Mouse (Mus musculus) bone marrow macrophage, adult 2 months (primary cell): ENCODE measurements around the gene Map7. TPM values are rescaled to one million over a fixed set of nuclear protein-coding genes. Genes with fewer than 3 reads are reported as not detected.

Experiments
- H3K27ac ChIP-seq: 2 replicates; pipeline ENCODE4 v1.5.1; 2012; ENCODE audit warnings: low read depth, low read length; ENCODE audit not compliant: insufficient read depth
- H3K4me1 ChIP-seq: 2 replicates; pipeline ENCODE4 v1.6.1; 2012; ENCODE audit warnings: low read length; ENCODE audit not compliant: control insufficient read depth, insufficient read depth
- H3K4me3 ChIP-seq: 2 replicates; pipeline ENCODE4 v1.5.1; 2012; ENCODE audit warnings: mild to moderate bottlenecking, low read length, moderate library complexity; ENCODE audit not compliant: insufficient read depth
- CTCF ChIP-seq: IDR thresholded peaks from 2 replicates; pipeline ENCODE4 v1.5.1; 2012; ENCODE audit warnings: low read depth, mild to moderate bottlenecking, low read length, moderate library complexity
- POLR2A ChIP-seq: IDR thresholded peaks from 2 replicates; pipeline ENCODE4 v1.6.1; 2012; ENCODE audit warnings: mild to moderate bottlenecking, low read depth, low read length, borderline replicate concordance
- polyA plus RNA-seq: library from polyadenylated mRNA; stranded (reverse); fragments of >200 nt; gene quantifications from 2 replicates; pipeline ENCODE4 v1.2.4, GENCODE M21; 2012; ENCODE audit not compliant: missing spikeins, insufficient read depth, insufficient read length

The Map7 gene
- polyA plus RNA-seq, 1 experiment: not detected

- Histone ChIP-seq H3K4me3 (no peak overlapping the region), H3K27ac (no peak overlapping the region)
Observed at GRCm38 (mm10) chr10:20220443-20221071, 72.3 kb downstream of the Map7 start.

GRCm38 (mm10) chr10:20222011-20222410, 73.7 kb downstream of the Map7 start:
- Histone ChIP-seq H3K4me1 (no peaks in the 10 kb centered on the region), H3K27ac (no peak overlapping the region), H3K4me3 (no peak overlapping the region)
- no peak for TF ChIP-seq POLR2A
- TF ChIP-seq CTCF: no peak

More at GRCm38 (mm10) chr10:20220443-20221071, 72.3 kb downstream of the Map7 start:
- TF ChIP-seq CTCF (no peak), POLR2A (no peak)
- no peaks in the 10 kb centered on the region for H3K4me1 ChIP-seq

GRCm38 (mm10) chr10:20226728-20227127, 78.5 kb downstream of the Map7 start:
- TF ChIP-seq POLR2A (no peak), CTCF (no peak)
- H3K4me1 ChIP-seq: no peaks in the 10 kb centered on the region
- no peak overlapping the region for H3K4me3 ChIP-seq
- H3K27ac ChIP-seq: no peak overlapping the region

- Histone ChIP-seq H3K4me3 (no peak overlapping the region), H3K27ac (no peak overlapping the region), H3K4me1 (peaks cover 10% of the 10 kb centered on the region)
- TF ChIP-seq POLR2A (no peak), CTCF (no peak)
Observed at GRCm38 (mm10) chr10:20230026-20230425, 81.8 kb downstream of the Map7 start.

GRCm38 (mm10) chr10:20233451-20233850, 85.2 kb downstream of the Map7 start:
- Histone ChIP-seq H3K4me3 (no peak overlapping the region), H3K4me1 (peaks cover 10% of the 10 kb centered on the region), H3K27ac (no peak overlapping the region)
- TF ChIP-seq CTCF: no peak
- no peak for TF ChIP-seq POLR2A

GRCm38 (mm10) chr10:20234466-20234865, 86.2 kb downstream of the Map7 start:
- no peak overlapping the region for H3K4me3 ChIP-seq
- TF ChIP-seq CTCF (no peak), POLR2A (no peak)
- no peak overlapping the region for H3K27ac ChIP-seq
- H3K4me1 ChIP-seq: peaks cover 10% of the 10 kb centered on the region

GRCm38 (mm10) chr10:20235656-20236055, 87.4 kb downstream of the Map7 start:
- no peak for TF ChIP-seq POLR2A
- TF ChIP-seq CTCF: no peak
- H3K27ac ChIP-seq: no peak overlapping the region
- peaks cover 10% of the 10 kb centered on the region for H3K4me1 ChIP-seq
- no peak overlapping the region for H3K4me3 ChIP-seq

GRCm38 (mm10) chr10:20236241-20236640, 88.0 kb downstream of the Map7 start:
- no peak overlapping the region for H3K27ac ChIP-seq
- no peak for TF ChIP-seq POLR2A
- no peak for TF ChIP-seq CTCF
- no peak overlapping the region for H3K4me3 ChIP-seq
- H3K4me1 ChIP-seq: peaks cover 10% of the 10 kb centered on the region

- TF ChIP-seq CTCF: no peak
- no peak for TF ChIP-seq POLR2A
- Histone ChIP-seq H3K4me3 (no peak overlapping the region), H3K4me1 (peaks cover 9% of the 10 kb centered on the region), H3K27ac (no peak overlapping the region)
Observed at GRCm38 (mm10) chr10:20238281-20238680, 90.0 kb downstream of the Map7 start.

- Histone ChIP-seq H3K4me3 (no peak overlapping the region), H3K4me1 (no peaks in the 10 kb centered on the region), H3K27ac (no peak overlapping the region)
- TF ChIP-seq CTCF (no peak), POLR2A (no peak)
Observed at GRCm38 (mm10) chr10:20240858-20241257, 92.6 kb downstream of the Map7 start.
